Comparison of ENCODE assay signal across 13 mouse cellular contexts in the genomic region with DNA sequence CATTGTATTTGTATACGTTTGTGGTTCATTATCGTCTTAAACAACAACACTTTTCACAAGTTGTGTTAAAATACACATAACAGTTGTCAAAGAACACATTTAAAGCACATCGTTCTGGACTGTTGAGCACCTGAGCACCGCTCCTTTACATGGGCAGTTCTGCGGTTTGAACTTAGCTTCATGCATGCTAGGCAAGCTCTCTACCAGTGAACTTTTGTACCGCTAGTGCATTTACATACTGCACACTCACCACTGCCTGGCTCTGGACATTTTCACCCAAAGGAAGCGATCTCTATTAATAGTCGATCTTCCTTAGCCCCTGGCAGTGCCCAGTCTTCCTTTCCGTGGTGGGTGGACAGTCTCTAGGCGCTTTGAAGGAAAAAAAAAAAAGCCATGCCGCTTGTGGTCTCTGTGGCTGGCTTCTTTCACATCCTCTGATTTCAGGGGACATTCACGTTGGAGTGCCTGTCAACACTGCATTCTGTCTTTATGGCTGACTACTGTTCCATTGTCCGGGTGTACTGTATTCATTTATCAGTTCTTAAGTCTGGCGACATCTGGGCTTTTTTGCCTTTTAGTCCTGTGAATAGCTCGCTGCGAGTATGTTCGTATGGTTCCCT.
DNase-seq lines count a peak whose midpoint lies in the region; ATAC-seq and TF ChIP-seq lines count a peak whose summit lies in the region.
"Had no signal": no experiment of that assay in that cellular context is flagged by ENCODE, and none has a peak within 500 bp of the region (broad histone marks: within the 10 kb centered on the region; RNA-seq: fewer than 3 reads in every experiment).

No protein-coding gene starts in this region.

- H3K9ac ChIP-seq in hindbrain, embryonic 13.5 days, result no peak overlapping the region; the same call in 1 of the 2 replicates
- H3K9ac ChIP-seq in hindbrain, embryonic 14.5 days, result no peak overlapping the region
- 0 out of 2 replicates have a peak overlapping the region, but pooled peaks have one; percentile 8 for H3K9ac ChIP-seq in neural tube, embryonic 13.5 days
- H3K9ac ChIP-seq: kidney, embryonic 15.5 days had no signal

- no peak for DNase-seq in gastrocnemius, adult 2 months
- no peak for DNase-seq in gastrocnemius, postnatal 10 days
- DNase-seq in hindbrain, embryonic 14.5 days (ENCODE audit: low spot score), result no peak
- no peak for DNase-seq in neural tube, embryonic 10.5 days (ENCODE audit: extremely low spot score, low spot score)
- no peak for DNase-seq in right cerebral cortex, postnatal 14 days
- DNase-seq: heart, postnatal 36 days; right cerebral cortex, postnatal 4 days; thymus, postnatal 25 days had no signal

- WGBS in hindbrain, embryonic 13.5 days, result 73% methylated on average over 17 of the region's 17 CpGs
- WGBS in hindbrain, embryonic 14.5 days, result 70% methylated on average over 17 of the region's 17 CpGs
- WGBS in neural tube, embryonic 13.5 days, result 76% methylated on average over 17 of the region's 17 CpGs

- intact Hi-C loops in gastrocnemius, adult 2 months (cut with DNase I), result loop anchor here (10.0 kb wide), 1 partner anchor 223 kb away; no protein-coding TSS in a partner anchor

- ATAC-seq in hindbrain, embryonic 13.5 days (ENCODE audit: low FRiP score), result no peak
- no peak for ATAC-seq in hindbrain, embryonic 14.5 days (ENCODE audit: low FRiP score)
- no peak for ATAC-seq in neural tube, embryonic 13.5 days (ENCODE audit: low read depth)
- peak; percentile 30 for ATAC-seq in megakaryocyte progenitor cell, adult 5-6 weeks (replicated peaks; ENCODE audit: poor library complexity)

- H3K4me3 ChIP-seq in gastrocnemius, adult 2 months, result no peak overlapping the region
- no peak overlapping the region for H3K4me3 ChIP-seq in hindbrain, embryonic 13.5 days
- no peak overlapping the region for H3K4me3 ChIP-seq in hindbrain, embryonic 14.5 days (replicated peaks; ENCODE audit: low read length)
- no peak overlapping the region for H3K4me3 ChIP-seq in neural tube, embryonic 13.5 days
- H3K4me3 ChIP-seq: kidney, embryonic 15.5 days; myocyte had no signal

- no peaks in the 10 kb centered on the region for H3K27me3 ChIP-seq in hindbrain, embryonic 13.5 days
- H3K27me3 ChIP-seq in hindbrain, embryonic 14.5 days (ENCODE audit: control insufficient read depth, insufficient read depth, low read length), result no peaks in the 10 kb centered on the region
- no peaks in the 10 kb centered on the region for H3K27me3 ChIP-seq in neural tube, embryonic 13.5 days
- H3K27me3 ChIP-seq: kidney, embryonic 15.5 days had no signal

- no peaks in the 10 kb centered on the region for H3K9me3 ChIP-seq in hindbrain, embryonic 13.5 days
- H3K9me3 ChIP-seq in hindbrain, embryonic 14.5 days (ENCODE audit: control insufficient read depth, low read length), result no peaks in the 10 kb centered on the region
- no peaks in the 10 kb centered on the region for H3K9me3 ChIP-seq in neural tube, embryonic 13.5 days
- H3K9me3 ChIP-seq: kidney, embryonic 15.5 days had no signal

- H3K4me2 ChIP-seq in hindbrain, embryonic 13.5 days, result no peak overlapping the region
- H3K4me2 ChIP-seq in hindbrain, embryonic 14.5 days (replicated peaks), result no peak overlapping the region
- H3K4me2 ChIP-seq in neural tube, embryonic 13.5 days, result no peak overlapping the region
- H3K4me2 ChIP-seq: kidney, embryonic 15.5 days had no signal

- no peaks in the 10 kb centered on the region for H3K36me3 ChIP-seq in hindbrain, embryonic 13.5 days
- no peaks in the 10 kb centered on the region for H3K36me3 ChIP-seq in hindbrain, embryonic 14.5 days (replicated peaks; ENCODE audit: control insufficient read depth, insufficient read depth)
- no peaks in the 10 kb centered on the region for H3K36me3 ChIP-seq in neural tube, embryonic 13.5 days
- H3K36me3 ChIP-seq: kidney, embryonic 15.5 days had no signal

- H3K27ac ChIP-seq in gastrocnemius, adult 2 months, result peak overlapping the region; percentile 53; the same call in 1 of the 2 replicates
- H3K27ac ChIP-seq in hindbrain, embryonic 13.5 days, result peak overlapping the region; percentile 37
- H3K27ac ChIP-seq in hindbrain, embryonic 14.5 days, result no peak overlapping the region
- H3K27ac ChIP-seq in neural tube, embryonic 13.5 days (replicated peaks), result no peak overlapping the region
- H3K27ac ChIP-seq: kidney, embryonic 15.5 days had no signal

- H3K4me1 ChIP-seq in hindbrain, embryonic 13.5 days (replicated peaks), result peaks cover 42% of the 10 kb centered on the region
- peaks cover 15% of the 10 kb centered on the region; the same call in 1 of the 2 replicates for H3K4me1 ChIP-seq in hindbrain, embryonic 14.5 days (replicated peaks; ENCODE audit: control insufficient read depth, insufficient read depth, low read length)
- peaks cover 37% of the 10 kb centered on the region for H3K4me1 ChIP-seq in neural tube, embryonic 13.5 days (replicated peaks)

- TF ChIP-seq CTCF in gastrocnemius, adult 2 months (IDR thresholded peaks at IDR 0.05), result no peak

Comparison
In these comparisons a context has a peak if more than half of its experiments do, and no peak if none do; other contexts are left out.
1. H3K27ac ChIP-seq: peak in gastrocnemius, adult 2 months (single experiment) and hindbrain, embryonic 13.5 days (single experiment); none in hindbrain, embryonic 14.5 days (single experiment) and neural tube, embryonic 13.5 days (single experiment).